Mouse (Mus musculus) ES-E14 (cell line): ENCODE results near the gene Zbtb37. TPM values are rescaled to one million over a fixed set of nuclear protein-coding genes. Genes with fewer than 3 reads are reported as not detected.

ENCODE experiments used
- DNase-seq: peaks from one replicate; pipeline ENCODE4 v3.0.0-alpha.2; 2013; ENCODE audit warnings: low read depth, low spot score
- H3K27ac ChIP-seq: 2 replicates; pipeline ENCODE4 v1.5.1; 2012; ENCODE audit warnings: low read depth, mild to moderate bottlenecking, low read length, moderate library complexity, mixed read lengths; ENCODE audit not compliant: poor library complexity, insufficient read depth, severe bottlenecking
- H3K36me3 ChIP-seq: 2 replicates; pipeline ENCODE4 v1.6.1; 2012; ENCODE audit warnings: mild to moderate bottlenecking, low read length, moderate library complexity, mixed read lengths; ENCODE audit not compliant: control insufficient read depth, poor library complexity, insufficient read depth, severe bottlenecking
- H3K4me1 ChIP-seq, 2 experiments: fragments of 150-350 bp in 1 of 2; sonication (generic) in 1 of 2; 2 replicates each; pipeline ENCODE4 v1.6.1; 2012; ENCODE audit warnings: low read length in 2 of 2, mild to moderate bottlenecking in 1 of 2, mixed read lengths in 1 of 2; ENCODE audit not compliant: control insufficient read depth in 2 of 2, insufficient read depth in 2 of 2, poor library complexity in 1 of 2
- H3K4me3 ChIP-seq, 2 experiments: fragments of 150-350 bp in 1 of 2; sonication (generic) in 1 of 2; 2 replicates each; pipeline ENCODE4 v1.5.1; 2012; ENCODE audit warnings: low read length in 2 of 2, low read depth in 1 of 2, mild to moderate bottlenecking in 1 of 2, mixed read lengths in 1 of 2; ENCODE audit not compliant: insufficient read depth in 1 of 2, poor library complexity in 1 of 2, severe bottlenecking in 1 of 2
- H3K9ac ChIP-seq: 2 replicates; pipeline ENCODE4 v1.6.1; 2012; ENCODE audit warnings: low read depth, mild to moderate bottlenecking, low read length, mixed read lengths; ENCODE audit not compliant: poor library complexity, insufficient read depth, severe bottlenecking
- H3K9me3 ChIP-seq: fragments of 150-350 bp; sonication (generic); 2 replicates; pipeline ENCODE4 v1.6.1; 2012; ENCODE audit warnings: low read depth, mild to moderate bottlenecking, low read length; ENCODE audit not compliant: control insufficient read depth, insufficient read depth
- CHD2 ChIP-seq: IDR thresholded peaks from 2 replicates; pipeline ENCODE4 v1.6.1; 2014; ENCODE audit warnings: mild to moderate bottlenecking, low read depth, low read length, inconsistent platforms
- HCFC1 ChIP-seq: IDR thresholded peaks from 2 replicates; pipeline ENCODE4 v1.6.1; 2012; ENCODE audit warnings: low read length, inconsistent platforms, borderline replicate concordance; ENCODE audit not compliant: insufficient read depth
- MAFK ChIP-seq: IDR thresholded peaks from 2 replicates; pipeline ENCODE4 v1.6.1; 2014; ENCODE audit warnings: mild to moderate bottlenecking, low read depth, low read length, inconsistent platforms; ENCODE audit not compliant: insufficient read depth
- ZC3H11A ChIP-seq: IDR thresholded peaks from 2 replicates; pipeline ENCODE4 v1.6.1; 2012; ENCODE audit warnings: low read depth, mild to moderate bottlenecking, inconsistent platforms, low read length, borderline replicate concordance
- ZNF384 ChIP-seq: IDR thresholded peaks from 2 replicates; pipeline ENCODE4 v1.6.1; 2012; ENCODE audit warnings: low read depth, low read length, inconsistent platforms
- in situ Hi-C, 2 experiments: fragments of 600-800 bp; cut with MboI; formaldehyde crosslinking; loops; one replicate each; pipeline ENCODE4 v1.15.1; 2025; ENCODE audit warnings: low sequenced_read_pairs in 2 of 2, inconsistent platforms in 1 of 2; ENCODE audit not compliant: unreplicated experiment in 2 of 2
- total RNA-seq: library from RNA; depleted of rRNA; stranded (reverse); fragments of 300-350 nt; gene quantifications from 2 replicates; pipeline ENCODE4 v1.2.3, GENCODE M21; 2012

Gene Zbtb37
- total RNA-seq, 1 experiment, result 13.0 TPM

DNA sequence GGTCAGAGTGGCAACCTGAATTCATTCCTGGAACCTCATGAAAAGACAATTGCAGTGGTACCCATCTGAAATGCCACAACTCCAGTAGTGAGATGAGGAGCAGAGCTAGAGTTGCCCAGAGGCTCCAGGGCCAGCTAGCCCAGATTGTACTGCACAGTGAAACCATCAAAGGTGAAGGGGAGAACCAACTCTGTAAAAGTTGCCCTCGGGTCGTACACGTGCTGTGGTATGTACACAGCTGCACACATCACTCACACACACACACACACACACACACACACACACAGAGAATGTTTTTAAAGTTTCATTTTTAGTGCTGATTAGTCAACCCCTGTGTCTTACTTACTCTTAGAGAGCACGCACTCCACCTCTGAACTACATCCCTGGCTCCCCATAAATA is 53.3 kb downstream of the Zbtb37 start:
- Histone ChIP-seq H3K9me3 (no peaks in the 10 kb centered on the region), H3K27ac (no peak overlapping the region), H3K4me1 (no peaks in the 10 kb centered on the region), H3K4me3 (no peak overlapping the region), H3K9ac (no peak overlapping the region), H3K36me3 (no peaks in the 10 kb centered on the region)
- TF ChIP-seq MAFK, result no peak
- no peak for TF ChIP-seq HCFC1
- no peak for TF ChIP-seq CHD2
- no peak for TF ChIP-seq ZC3H11A
- no peak for TF ChIP-seq ZNF384
- in situ Hi-C loops, result no loop called here
- DNase-seq, result no peak

DNA sequence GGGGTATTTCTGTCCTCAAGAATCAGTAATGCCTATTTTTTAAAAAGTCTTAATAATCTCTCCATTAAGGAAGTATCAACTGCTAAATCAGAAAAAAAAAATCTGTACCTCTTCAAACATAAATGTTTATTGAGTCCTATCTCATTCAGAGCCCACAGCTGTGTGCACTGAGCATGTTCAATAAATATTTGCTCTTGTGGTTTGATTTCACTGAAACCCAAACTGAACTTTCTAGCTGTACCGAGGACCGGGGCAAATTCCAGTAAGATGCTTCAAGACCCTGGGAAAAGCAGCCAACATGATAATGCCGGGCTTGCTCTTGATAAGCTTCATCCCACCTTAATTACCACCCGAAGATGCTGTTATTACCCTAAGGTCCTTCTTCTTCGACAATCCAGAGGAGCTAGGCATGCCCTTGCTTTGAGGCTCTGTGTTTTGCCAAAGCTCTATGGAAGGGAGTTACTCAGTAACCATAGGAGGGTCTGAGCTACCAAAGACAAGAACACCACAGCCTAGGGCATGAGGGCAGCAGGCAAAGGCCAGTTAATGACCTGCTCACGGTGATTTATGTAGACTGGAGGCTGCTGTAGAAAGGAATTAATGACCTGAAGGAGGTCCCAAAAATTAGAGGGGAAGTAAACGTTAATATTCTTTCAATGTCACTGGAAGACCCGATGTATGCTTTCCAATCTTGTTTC is 54.0 kb downstream of the Zbtb37 start:
- TF ChIP-seq ZNF384 (no peak), ZC3H11A (no peak), MAFK (no peak), CHD2 (no peak), HCFC1 (no peak)
- no peaks in the 10 kb centered on the region for H3K9me3 ChIP-seq
- in situ Hi-C loops, result no loop called here

DNA sequence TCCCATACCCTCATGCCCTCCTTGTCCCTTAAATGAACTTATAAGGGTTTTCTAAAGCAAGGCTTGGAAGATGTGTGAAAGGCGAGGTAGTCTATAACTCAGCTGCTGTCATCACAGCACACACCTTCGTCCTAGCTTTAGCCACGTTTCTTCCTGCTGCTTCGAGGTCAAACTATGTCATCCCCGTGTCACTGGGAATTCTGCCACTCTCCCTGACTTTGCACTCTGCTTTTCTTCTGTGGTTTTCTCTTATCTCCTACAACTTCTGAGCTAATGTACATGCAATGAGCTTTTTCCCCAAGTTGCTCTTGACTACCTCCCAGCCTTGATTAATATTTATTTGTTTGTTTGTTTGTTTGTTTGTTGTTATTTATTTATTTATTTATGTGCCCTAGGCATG is 54.6 kb downstream of the Zbtb37 start:
- in situ Hi-C loops, result no loop called here
- Histone ChIP-seq H3K4me1 (no peaks in the 10 kb centered on the region), H3K27ac (no peak overlapping the region), H3K9ac (no peak overlapping the region), H3K4me3 (no peak overlapping the region), H3K9me3 (no peaks in the 10 kb centered on the region), H3K36me3 (no peaks in the 10 kb centered on the region)
- no peak for DNase-seq
- TF ChIP-seq MAFK (no peak), ZNF384 (no peak), CHD2 (no peak), ZC3H11A (no peak), HCFC1 (no peak)

More for the DNA sequence above, 54.0 kb downstream of the Zbtb37 start:
- Histone ChIP-seq H3K4me1 (no peaks in the 10 kb centered on the region), H3K9ac (no peak overlapping the region), H3K4me3 (no peak overlapping the region), H3K27ac (no peak overlapping the region), H3K36me3 (no peaks in the 10 kb centered on the region)
- DNase-seq, result no peak

DNA sequence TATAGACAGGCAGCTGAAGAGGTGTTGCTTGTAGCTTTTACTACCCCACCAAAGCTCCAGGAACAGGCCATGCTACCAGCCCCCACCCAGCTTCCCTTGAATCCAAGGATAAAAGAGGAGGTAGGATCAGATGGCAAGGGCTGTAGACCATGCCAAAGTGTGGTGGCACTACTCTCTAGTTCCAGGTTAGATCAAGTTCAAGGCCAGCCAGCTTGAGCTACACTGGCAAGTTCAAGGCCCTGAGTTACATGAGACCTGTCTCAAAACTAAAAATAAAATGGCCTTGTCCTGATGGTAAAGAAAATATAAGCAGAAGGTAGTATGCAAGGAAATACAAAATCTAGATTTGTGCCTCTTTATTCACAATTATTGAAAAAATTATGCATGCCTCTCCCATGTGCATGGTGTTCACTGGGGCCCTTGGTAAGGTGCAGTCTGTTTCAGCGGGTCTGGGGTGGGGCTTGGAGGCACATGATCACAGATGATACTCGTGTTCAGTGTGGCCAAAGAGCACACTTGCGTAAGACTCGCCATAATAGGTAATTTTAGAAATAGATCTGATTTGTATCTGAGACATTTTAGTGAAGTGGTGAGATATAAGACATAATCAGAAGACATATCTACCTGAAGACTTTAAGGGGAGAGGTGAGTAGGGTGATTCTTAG is 56.4 kb downstream of the Zbtb37 start, which contains the start of gene Serpinc1:
Serpinc1 (plus strand) TSS at position 515 of the 665 bp plus-strand sequence.
- in situ Hi-C loops, result no loop called here
- Histone ChIP-seq H3K36me3 (no peaks in the 10 kb centered on the region), H3K4me3 (no peak within 1 kb of the TSS), H3K9me3 (no peaks in the 10 kb centered on the region), H3K9ac (no peak within 1 kb of the TSS), H3K27ac (no peak within 1 kb of the TSS), H3K4me1 (no peaks in the 10 kb centered on the region)
- no peak for DNase-seq
- TF ChIP-seq MAFK, result no peak
- TF ChIP-seq ZNF384, result no peak
- no peak for TF ChIP-seq CHD2
- no peak for TF ChIP-seq HCFC1
- no peak for TF ChIP-seq ZC3H11A
